Mouse (Mus musculus) mouse trophoblast stem cell (cell line): ENCODE results near the gene Cldn17.

Experiments used
- in situ Hi-C, 2 experiments: fragments of 300-500 bp; cut with MseI, MboI; formaldehyde crosslinking; loops; 2 replicates in 1 of 2; 3 replicates in 1 of 2; pipeline ENCODE4 v1.15.1; 2025

Gene Cldn17

GRCm38 (mm10) chr16:88506878-88507277 lies at the start of gene Cldn17:
Gene Cldn17, minus strand, starts transcription at chr16:88506978.
- in situ Hi-C loops = no loop called here

- in situ Hi-C loops = loop anchor here (10.0 kb wide), 1 partner anchor 148 kb away; no protein-coding TSS in a partner anchor
Observed at GRCm38 (mm10) chr16:88542488-88542887, 35.7 kb upstream of the Cldn17 start.

- in situ Hi-C loops = loop anchor here (10.0 kb wide), 1 partner anchor 145 kb away; no protein-coding TSS in a partner anchor
Observed at GRCm38 (mm10) chr16:88539841-88540487, 33.2 kb upstream of the Cldn17 start.

- in situ Hi-C loops = no loop called here
Observed at GRCm38 (mm10) chr16:88511348-88511747, 4.6 kb upstream of the Cldn17 start.

- in situ Hi-C loops = no loop called here
Observed at GRCm38 (mm10) chr16:88508150-88508549, 1.4 kb upstream of the Cldn17 start.

DNA sequence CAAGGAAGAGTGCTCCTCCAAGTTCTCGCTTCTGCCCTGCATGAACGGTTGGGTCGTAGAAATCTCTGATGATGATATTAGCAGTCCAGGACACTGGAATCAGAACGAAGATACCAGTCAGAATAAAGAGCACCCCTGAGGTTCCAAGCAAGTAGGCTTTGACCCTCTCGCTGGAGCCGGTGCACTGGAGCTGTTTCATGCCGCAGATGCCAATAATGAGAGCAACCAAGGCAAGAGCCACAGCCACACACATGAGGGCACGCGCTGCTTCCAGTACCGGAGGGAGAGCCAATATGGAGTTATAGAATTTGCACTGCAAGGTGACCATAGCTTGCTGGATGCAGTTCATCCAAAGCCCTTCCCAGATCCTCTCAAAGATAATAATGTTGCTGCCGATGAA lies 440 bp downstream of the Cldn17 start:
- in situ Hi-C loops = no loop called here

GRCm38 (mm10) chr16:88488096-88488495 lies 18.7 kb downstream of the Cldn17 start:
- in situ Hi-C loops = no loop called here

GRCm38 (mm10) chr16:88480011-88480774 lies 26.6 kb downstream of the Cldn17 start:
- in situ Hi-C loops = no loop called here

DNA sequence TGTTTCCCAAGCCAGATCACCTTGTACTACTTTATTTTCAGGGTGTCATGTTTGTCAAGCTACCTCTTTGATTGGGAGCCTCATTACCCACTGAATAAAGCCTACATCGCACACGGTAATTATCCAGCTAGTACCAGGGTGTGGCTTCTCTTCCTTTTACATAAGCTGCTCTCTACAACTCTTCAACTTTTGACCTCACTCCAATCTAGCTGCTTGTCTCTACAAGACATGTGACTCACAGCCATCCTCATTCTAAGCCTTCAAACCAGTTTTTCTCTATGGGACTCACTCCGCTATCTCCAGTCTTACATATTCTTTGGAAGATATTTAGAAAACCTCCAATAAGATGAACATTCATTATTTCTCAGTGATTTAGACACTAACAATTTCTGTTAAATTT lies 43.5 kb downstream of the Cldn17 start:
- in situ Hi-C loops = no loop called here
